Mouse (Mus musculus): ENCODE results near the gene E2f7.

Gene E2f7

DNA sequence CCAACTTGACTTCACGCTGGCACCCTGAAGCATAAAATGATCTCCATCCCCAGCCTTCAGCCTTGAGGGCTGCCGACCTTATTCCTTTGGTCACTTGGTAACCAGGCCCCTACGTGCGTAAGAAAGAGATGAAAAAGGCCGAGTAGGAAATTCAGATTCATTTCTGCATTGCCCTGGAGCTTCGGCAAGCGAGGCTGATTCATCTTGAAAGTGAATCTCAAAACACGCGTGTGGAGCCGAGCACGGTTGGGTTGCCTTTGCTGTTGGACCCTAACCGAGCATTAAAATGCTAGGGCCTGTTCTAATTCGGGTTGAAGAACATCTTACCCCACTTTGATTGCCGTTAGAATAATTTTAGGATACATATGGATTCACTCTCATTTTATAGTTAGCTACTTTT lies 28.6 kb downstream of the E2f7 start:
- DNase-seq (ENCODE audit: low read depth, low spot score), result no peak

DNA sequence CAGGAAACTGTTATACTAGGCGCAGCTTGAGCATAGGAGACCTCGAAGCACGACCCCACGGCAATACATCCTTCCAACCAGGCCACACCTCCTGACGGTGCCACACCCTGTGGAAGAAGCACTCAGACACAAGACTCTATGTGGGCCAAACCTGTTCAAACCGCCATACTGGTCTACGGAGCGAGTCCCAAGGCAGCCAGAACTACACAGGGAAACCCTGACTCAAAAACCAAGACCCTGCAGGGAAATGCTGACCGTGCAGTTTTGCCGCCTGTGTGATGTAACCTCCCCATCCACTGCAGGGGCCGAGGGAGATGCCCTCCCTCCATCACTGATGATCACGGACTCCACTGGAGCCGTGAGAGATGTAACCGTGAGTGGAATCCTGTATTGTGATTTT lies 36.5 kb downstream of the E2f7 start:
- no peak for DNase-seq (ENCODE audit: low read depth, low spot score)

DNA sequence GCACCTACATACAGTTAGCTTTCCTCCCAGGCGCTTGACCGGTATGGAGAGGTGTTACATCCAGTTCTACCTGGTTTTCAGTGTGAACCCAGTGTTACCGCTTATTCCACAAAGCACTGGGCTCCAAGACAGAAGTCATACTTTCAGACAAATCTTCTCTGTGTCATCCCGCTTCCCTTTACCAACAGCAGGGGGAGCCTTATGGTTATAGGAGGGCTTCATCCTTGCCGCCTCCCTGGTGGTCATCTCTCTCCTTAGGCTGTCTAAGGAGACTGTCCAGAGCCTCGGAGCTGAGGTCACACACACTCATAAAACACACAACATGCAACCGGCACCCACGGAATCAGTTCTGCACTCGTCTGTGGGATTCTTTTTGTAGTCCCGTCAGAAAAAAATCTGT lies 37.4 kb downstream of the E2f7 start:
- no peak for DNase-seq (ENCODE audit: low read depth, low spot score)

- no peak for DNase-seq (ENCODE audit: low read depth, low spot score)
Observed at GRCm38 (mm10) chr10:110788049-110788752, 43.0 kb downstream of the E2f7 start.

GRCm38 (mm10) chr10:110789683-110790082 lies 44.4 kb downstream of the E2f7 start:
- no peak for DNase-seq (ENCODE audit: low read depth, low spot score)

DNA sequence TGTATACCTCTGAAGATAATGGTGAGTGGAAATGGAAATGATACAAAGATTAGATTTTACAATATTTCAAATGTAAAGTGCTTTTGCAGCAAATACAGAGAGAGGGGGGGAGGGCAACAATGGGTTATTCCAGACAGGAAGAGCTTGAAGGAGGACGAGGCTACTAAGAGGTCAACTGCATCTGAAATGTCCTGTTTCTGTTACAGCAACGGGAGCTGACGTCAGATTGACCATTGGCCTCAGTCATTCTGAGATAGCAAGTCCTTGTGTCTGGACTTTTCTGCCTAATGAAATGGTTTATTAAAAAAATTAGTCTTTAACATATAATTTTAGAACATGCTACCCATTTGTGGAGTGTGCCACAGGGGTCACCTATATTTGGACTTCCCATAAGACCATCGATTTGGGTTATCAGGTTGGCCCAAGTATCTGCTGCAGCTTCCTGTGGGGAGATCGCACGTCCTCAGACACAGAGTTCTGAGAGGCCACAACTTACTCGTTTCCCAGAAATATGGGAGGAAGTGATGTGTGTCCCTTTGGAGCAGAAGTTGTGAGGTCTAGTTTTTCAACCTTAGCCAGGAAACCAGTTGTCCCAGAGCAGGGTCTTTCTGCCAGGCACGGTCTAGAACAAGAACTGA lies 48.0 kb downstream of the E2f7 start:
- DNase-seq (ENCODE audit: low read depth, low spot score), result no peak

DNA sequence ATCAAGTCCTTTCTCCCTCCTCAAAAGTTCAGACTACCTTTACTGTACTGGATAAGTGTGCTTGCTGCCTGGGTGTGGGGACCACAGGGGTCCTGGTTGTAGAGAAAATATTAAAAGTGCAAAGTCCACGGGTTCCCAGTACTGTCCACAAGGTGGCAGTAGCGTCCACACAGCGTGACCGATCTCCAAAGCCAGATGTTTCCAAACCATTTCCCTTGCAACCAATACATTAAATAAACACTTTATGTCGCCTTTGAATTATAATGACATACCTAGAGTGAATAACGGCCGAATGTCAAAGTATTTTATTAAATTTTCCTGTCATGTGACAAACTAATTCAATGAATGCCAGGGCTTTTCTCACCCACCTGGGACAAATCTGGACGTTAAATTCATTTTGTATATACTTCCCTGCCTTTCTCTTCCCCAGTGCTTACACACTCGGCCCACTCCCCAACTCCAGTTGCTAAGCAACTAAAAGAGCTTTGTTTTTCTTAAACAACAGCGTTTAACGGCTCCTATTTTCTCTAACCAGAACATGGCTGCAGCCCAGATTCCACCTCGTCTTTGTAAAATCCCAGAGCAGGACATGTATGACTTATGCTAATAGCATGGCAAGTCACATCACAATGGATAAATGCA lies 49.4 kb downstream of the E2f7 start:
- peak; percentile 67 for DNase-seq (ENCODE audit: low read depth, low spot score)

GRCm38 (mm10) chr10:110795206-110795796 lies 50.1 kb downstream of the E2f7 start:
- DNase-seq (ENCODE audit: low read depth, low spot score), result no peak

DNA sequence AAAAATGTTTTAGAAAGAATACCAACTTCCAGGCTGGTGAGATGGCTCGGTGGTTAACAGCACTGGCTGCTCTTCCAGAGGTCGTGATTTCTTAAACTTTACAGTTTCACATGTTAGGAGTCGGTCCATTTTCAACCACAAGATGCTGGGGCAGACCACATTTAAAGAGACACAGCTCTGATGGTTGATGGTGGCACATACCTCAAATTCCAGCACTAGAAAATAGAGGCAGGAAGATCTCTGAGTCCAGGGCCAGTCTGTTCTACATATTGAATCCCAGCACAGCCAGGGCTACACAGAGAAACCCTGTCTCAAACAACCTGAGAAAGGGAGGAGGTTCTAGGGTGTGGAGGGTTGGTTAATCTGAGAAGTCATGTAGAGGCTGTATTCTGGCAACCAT lies 56.1 kb downstream of the E2f7 start:
- DNase-seq (ENCODE audit: low read depth, low spot score), result no peak

GRCm38 (mm10) chr10:110804279-110805024 lies 59.2 kb downstream of the E2f7 start:
- no peak for DNase-seq (ENCODE audit: low read depth, low spot score)

DNA sequence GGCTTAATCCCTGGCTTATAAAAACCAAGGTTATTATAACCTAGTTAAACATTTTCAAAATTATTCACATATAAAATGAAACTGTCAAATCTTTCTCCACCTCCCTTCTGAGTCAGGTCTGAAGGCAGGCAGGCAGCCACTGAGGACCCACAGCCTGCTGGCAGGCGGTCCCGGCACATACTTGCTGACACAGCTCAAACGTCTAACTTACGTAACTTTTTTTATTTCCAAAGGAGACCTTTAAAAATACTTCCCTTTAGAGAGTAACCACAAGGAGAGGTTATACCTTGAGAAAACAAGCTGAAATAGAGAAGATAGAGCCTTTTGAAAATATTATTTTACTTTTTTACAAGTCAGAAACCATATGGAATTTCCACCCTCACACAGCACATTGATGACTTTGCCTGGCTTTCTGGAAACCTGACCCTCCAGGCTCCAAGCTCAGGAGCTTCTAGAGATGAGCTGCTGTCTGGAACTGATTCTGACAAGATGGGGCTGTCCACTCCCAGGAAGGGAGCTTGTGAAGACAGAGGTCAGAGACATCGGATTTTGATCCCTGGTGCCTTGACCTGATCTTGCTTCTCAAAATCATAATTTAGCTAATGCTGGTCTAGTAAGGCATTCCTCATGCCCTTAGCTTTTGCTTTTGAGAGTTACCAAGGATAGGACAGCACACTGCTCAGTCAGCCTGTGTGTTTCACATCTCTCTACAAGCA lies 59.9 kb downstream of the E2f7 start:
- DNase-seq (ENCODE audit: low read depth, low spot score), result no peak

- DNase-seq (ENCODE audit: low read depth, low spot score), result no peak
Observed at GRCm38 (mm10) chr10:110806471-110806870, 61.2 kb downstream of the E2f7 start.

GRCm38 (mm10) chr10:110810528-110810927 lies 65.3 kb downstream of the E2f7 start:
- DNase-seq (ENCODE audit: low read depth, low spot score), result no peak

- DNase-seq (ENCODE audit: low read depth, low spot score), result no peak
Observed at GRCm38 (mm10) chr10:110811209-110811861, 66.1 kb downstream of the E2f7 start.

GRCm38 (mm10) chr10:110811862-110812225 lies 66.6 kb downstream of the E2f7 start:
- DNase-seq (ENCODE audit: low read depth, low spot score), result no peak

DNA sequence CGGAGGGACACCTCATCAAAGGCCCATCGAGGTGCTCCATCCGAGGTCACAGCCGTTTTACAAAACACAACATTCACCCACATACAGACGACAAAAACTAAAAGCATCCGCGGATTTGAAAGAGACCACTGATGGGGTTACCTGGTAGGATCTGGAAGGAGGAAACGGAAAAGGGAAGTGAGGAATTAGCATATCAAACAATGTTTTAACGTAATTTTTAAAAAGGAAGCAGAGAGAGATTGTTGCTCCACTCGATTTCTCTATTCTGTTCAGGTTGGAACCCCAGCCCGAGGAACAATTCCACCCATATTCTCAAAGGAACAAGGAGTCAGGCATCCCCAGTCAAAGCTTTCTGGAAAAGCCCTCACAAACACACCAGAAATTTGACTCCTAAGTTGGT lies 75.9 kb downstream of the E2f7 start:
- DNase-seq (ENCODE audit: low read depth, low spot score), result no peak

GRCm38 (mm10) chr10:110821692-110822091 lies 76.5 kb downstream of the E2f7 start:
- no peak for DNase-seq (ENCODE audit: low read depth, low spot score)

GRCm38 (mm10) chr10:110832336-110832735 lies 87.1 kb downstream of the E2f7 start:
- no peak for DNase-seq (ENCODE audit: low read depth, low spot score)

GRCm38 (mm10) chr10:110835115-110835806 lies 90.0 kb downstream of the E2f7 start:
- peak; percentile 14 for DNase-seq (ENCODE audit: low read depth, low spot score)

All from embryo, embryonic 11.5 days (tissue).